Mouse (Mus musculus): Measurements from ENCODE around the gene Scaper.

The Scaper gene

DNA sequence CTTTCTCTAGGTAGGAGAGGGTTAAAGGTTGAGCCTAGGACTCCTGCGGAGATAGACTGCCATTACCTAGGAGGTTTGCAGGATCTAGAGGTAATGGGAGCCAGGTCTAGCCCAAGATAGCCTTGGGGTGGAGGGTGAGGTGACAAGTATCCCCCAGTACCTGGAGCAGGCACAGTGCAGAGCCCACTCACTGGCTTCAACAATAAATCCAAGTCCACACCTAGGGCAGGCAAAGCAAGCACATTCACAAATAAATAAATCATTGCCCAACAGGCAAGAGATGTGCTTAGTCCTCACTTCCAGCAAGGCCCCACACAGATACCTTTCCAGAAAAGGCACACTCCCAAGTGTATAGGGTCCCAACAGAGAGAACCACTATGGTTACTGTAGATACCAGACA is 398.9 kb downstream of the Scaper start:
- no peak for DNase-seq

GRCm38 (mm10) chr9:55538377-55538776 is 399.5 kb downstream of the Scaper start, which contains the start of gene Isl2:
Isl2 (plus strand) TSS chr9:55538672.
- no peak for DNase-seq

GRCm38 (mm10) chr9:55535907-55536306 is 402.0 kb downstream of the Scaper start:
- DNase-seq: peak; percentile 78

- peak; percentile 55 for DNase-seq
These were observed 412.2 kb downstream of the Scaper start for GRCm38 (mm10) chr9:55525716-55526115.

DNA sequence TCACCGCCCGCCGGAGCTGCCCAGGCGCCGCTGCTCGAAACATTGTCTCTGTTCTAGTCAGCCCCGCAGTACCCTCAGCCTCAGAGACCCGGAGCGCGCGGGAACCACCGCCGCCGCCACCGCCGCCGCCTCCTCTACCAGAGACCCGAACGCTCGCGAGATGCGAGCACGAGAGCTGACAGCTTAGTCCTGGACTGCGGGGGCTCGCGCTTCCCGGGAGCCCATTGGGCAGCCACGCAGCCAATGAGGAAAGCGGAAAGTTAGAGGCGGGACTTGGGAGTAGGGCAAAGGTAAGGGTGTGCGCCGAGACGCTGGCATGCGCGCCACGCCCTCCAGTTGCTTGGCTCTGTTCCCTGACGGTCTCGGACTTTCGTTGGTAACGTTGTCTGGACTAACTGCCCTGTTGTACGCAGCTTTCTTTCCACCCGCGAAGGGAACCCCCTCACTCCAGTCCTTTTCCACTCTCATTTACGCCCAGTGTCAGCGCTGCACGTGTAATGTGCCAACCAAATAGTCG is 425.8 kb downstream of the Scaper start, which contains the start of gene Etfa:
Gene Etfa (minus strand): TSS at position 217 of the 517 bp plus-strand sequence.
- peak; percentile 96 for DNase-seq

DNA sequence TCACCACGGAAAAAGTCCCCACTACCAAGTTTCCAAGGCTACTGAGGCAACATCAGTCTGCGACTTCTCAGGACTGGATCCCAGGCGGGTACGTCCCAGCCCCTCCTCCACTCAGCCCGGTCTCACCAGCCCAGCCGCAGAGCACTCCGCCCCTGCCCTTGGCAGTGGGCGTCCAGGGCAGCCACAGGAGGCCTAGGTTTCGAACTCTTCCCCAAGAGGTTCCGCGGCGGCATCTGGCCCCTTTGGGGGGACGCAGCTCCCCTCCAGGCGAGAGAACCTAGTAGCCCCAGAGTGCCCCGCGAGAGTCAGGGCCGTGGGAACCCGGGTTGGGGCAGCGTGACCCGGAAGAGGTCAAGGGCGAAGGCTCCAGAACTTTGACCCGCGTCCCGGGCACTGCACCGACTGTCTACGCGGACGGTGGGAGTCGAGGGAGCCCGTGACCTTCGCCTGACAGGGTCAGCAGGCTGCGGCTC is 426.4 kb downstream of the Scaper start:
- DNase-seq: no peak

DNA sequence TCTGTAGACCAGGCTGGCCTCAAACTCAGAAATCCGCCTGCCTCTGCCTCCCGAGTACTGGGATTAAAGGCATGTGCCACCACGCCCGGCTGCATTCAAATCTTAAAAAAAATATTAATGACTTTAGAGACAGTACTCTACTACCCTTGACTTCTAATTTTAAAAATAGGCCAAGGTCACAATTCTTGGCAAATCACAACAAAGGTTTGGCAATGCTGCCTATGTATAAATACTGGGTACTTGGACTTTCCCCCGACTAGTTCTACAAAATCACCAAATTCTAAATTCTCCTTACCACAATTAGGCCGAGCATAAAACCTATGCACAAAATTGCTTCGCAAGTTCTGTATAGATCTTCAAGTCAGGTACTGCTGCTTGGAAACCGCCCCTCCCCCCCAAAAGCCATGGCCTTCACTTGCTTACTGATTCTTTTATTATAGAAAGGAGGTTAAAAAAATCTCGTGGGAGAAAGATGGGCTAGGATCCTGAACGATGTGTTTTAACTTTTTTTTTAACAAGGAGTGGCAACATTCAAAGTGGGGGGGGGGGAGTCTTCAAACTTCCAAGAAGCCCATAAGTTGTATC is 427.2 kb downstream of the Scaper start:
- DNase-seq: peak; percentile 25

- DNase-seq: no peak
These were observed 428.2 kb downstream of the Scaper start for GRCm38 (mm10) chr9:55509731-55510130.

GRCm38 (mm10) chr9:55508701-55509100 is 429.2 kb downstream of the Scaper start:
- no peak for DNase-seq

- no peak for DNase-seq
These were observed 430.0 kb downstream of the Scaper start for GRCm38 (mm10) chr9:55507922-55508321.
